Mouse (Mus musculus) G1E (cell line): ENCODE measurements around the gene Ptdss2. TPM values are rescaled to one million over a fixed set of nuclear protein-coding genes. Genes with fewer than 3 reads are reported as not detected.

Source experiments
- ATAC-seq: 2 replicates; pipeline ENCODE4 v1.8.0; 2016; ENCODE audit warnings: mild to moderate bottlenecking; ENCODE audit not compliant: insufficient number of reproducible peaks, poor library complexity, low FRiP score, severe bottlenecking; ENCODE audit errors: extremely low read depth
- DNase-seq: peaks from one replicate; pipeline ENCODE4 v3.0.0; 2012; ENCODE audit warnings: low spot score
- H3K27me3 ChIP-seq: 2 replicates; pipeline ENCODE4 v1.6.1; 2012; ENCODE audit warnings: mild to moderate bottlenecking, low read length, inconsistent platforms; ENCODE audit not compliant: insufficient read depth
- H3K36me3 ChIP-seq: replicated peaks from 2 replicates; pipeline ENCODE3; 2012; ENCODE audit warnings: mild to moderate bottlenecking, inconsistent platforms
- H3K4me1 ChIP-seq: 2 replicates; pipeline ENCODE4 v1.6.1; 2012; ENCODE audit warnings: low read depth, low read length, inconsistent platforms, mixed read lengths; ENCODE audit not compliant: insufficient read depth
- H3K4me3 ChIP-seq: 2 replicates; pipeline ENCODE4 v1.5.1; 2012; ENCODE audit warnings: low read depth, mild to moderate bottlenecking, inconsistent platforms, low read length, moderate library complexity, mixed read lengths
- H3K9me3 ChIP-seq: replicated peaks from 2 replicates; pipeline ENCODE4 v1.6.1; 2012; ENCODE audit warnings: inconsistent platforms
- CTCF ChIP-seq: IDR thresholded peaks from 2 replicates; pipeline ENCODE4 v1.5.1; 2012; ENCODE audit warnings: low read depth, low read length, inconsistent platforms, mixed read lengths
- GATA1 ChIP-seq: IDR thresholded peaks from 2 replicates; pipeline ENCODE4 v1.6.1; 2012; ENCODE audit warnings: borderline replicate concordance, low read length, inconsistent platforms, mixed read lengths
- GATA2 ChIP-seq: IDR thresholded peaks from 2 replicates; pipeline ENCODE4 v1.6.1; 2012; ENCODE audit warnings: low read depth, low read length, inconsistent platforms, borderline replicate concordance
- POLR2AphosphoS5 ChIP-seq: IDR thresholded peaks from 2 replicates; pipeline ENCODE4 v1.6.1; 2012; ENCODE audit warnings: low read depth, low read length, inconsistent platforms; ENCODE audit not compliant: insufficient replicate concordance
- TAL1 ChIP-seq: conservative IDR thresholded peaks from 2 replicates; pipeline ENCODE4 v1.6.1; 2012; ENCODE audit warnings: low read depth, low read length, inconsistent platforms, mixed read lengths
- polyA plus RNA-seq: library from polyadenylated mRNA; stranded (reverse); fragments of >175 nt; gene quantifications from 2 replicates; pipeline ENCODE4 v1.2.3, GENCODE M21; 2012
- total RNA-seq, 2 experiments: library from RNA; stranded (forward) in 1 of 2; stranded (reverse) in 1 of 2; fragments of 200-1000 nt in 1 of 2; fragments of >200 nt in 1 of 2; fragmentation: Nextera tagmentation in 1 of 2; gene quantifications; 2 replicates each; pipeline ENCODE4 v1.2.3; 2014 to 2017

Gene Ptdss2
- total and polyA plus RNA-seq, 3 experiments: 4.5 to 43.3 (median 29.4) TPM

- TF ChIP-seq GATA2 (no peak), CTCF (no peak), TAL1 (peak; percentile 22), POLR2AphosphoS5 (no peak), GATA1 (no peak)
- Histone ChIP-seq H3K36me3 (peaks cover 42% of the 10 kb centered on the region), H3K4me1 (peaks cover 34% of the 10 kb centered on the region), H3K4me3 (peak overlapping the region; percentile 83), H3K27me3 (no peaks in the 10 kb centered on the region), H3K9me3 (no peaks in the 10 kb centered on the region)
- ATAC-seq: no peak
- DNase-seq: no peak
Measured at GRCm38 (mm10) chr7:141131904-141132755, 9.9 kb downstream of the Ptdss2 start.

GRCm38 (mm10) chr7:141141326-141141725 lies 19.1 kb downstream of the Ptdss2 start:
- Histone ChIP-seq H3K9me3 (no peaks in the 10 kb centered on the region), H3K36me3 (peaks cover 90% of the 10 kb centered on the region), H3K27me3 (no peaks in the 10 kb centered on the region), H3K4me3 (no peak overlapping the region), H3K4me1 (peaks cover 13% of the 10 kb centered on the region)
- ATAC-seq (no peak), DNase-seq (no peak)
- TF ChIP-seq POLR2AphosphoS5: no peak
- TF ChIP-seq GATA2: no peak
- no peak for TF ChIP-seq CTCF

- TF ChIP-seq GATA1 (no peak), GATA2 (no peak), TAL1 (no peak), POLR2AphosphoS5 (no peak), CTCF (peak; percentile 49; the same call in 1 of the 2 replicates)
- Histone ChIP-seq H3K36me3 (peaks cover 91% of the 10 kb centered on the region), H3K9me3 (no peaks in the 10 kb centered on the region), H3K27me3 (no peaks in the 10 kb centered on the region), H3K4me3 (no peak overlapping the region), H3K4me1 (peaks cover 13% of the 10 kb centered on the region)
- DNase-seq (peak; percentile 34), ATAC-seq (peak; percentile 57)
Measured at GRCm38 (mm10) chr7:141143112-141143511, 20.9 kb downstream of the Ptdss2 start.

- no peak for DNase-seq
- TF ChIP-seq POLR2AphosphoS5 (no peak), GATA2 (no peak), GATA1 (no peak), TAL1 (no peak)
- Histone ChIP-seq H3K9me3 (no peaks in the 10 kb centered on the region), H3K4me1 (peaks cover 13% of the 10 kb centered on the region), H3K36me3 (peaks cover 91% of the 10 kb centered on the region), H3K4me3 (no peak overlapping the region), H3K27me3 (no peaks in the 10 kb centered on the region)
- no peak for ATAC-seq
Measured at GRCm38 (mm10) chr7:141143861-141144260, 21.7 kb downstream of the Ptdss2 start.

- no peak for TF ChIP-seq TAL1
- TF ChIP-seq CTCF: no peak
- no peak for TF ChIP-seq GATA1
- no peak for TF ChIP-seq GATA2
- no peak for TF ChIP-seq POLR2AphosphoS5
- peaks cover 89% of the 10 kb centered on the region for H3K36me3 ChIP-seq
- DNase-seq (no peak), ATAC-seq (no peak)
- no peaks in the 10 kb centered on the region for H3K9me3 ChIP-seq
- H3K27me3 ChIP-seq: no peaks in the 10 kb centered on the region
- H3K4me3 ChIP-seq: no peak overlapping the region
- H3K4me1 ChIP-seq: peaks cover 13% of the 10 kb centered on the region
Measured at GRCm38 (mm10) chr7:141144650-141145049, 22.5 kb downstream of the Ptdss2 start.

GRCm38 (mm10) chr7:141145403-141145802 lies 23.2 kb downstream of the Ptdss2 start:
- no peak for TF ChIP-seq GATA1
- Histone ChIP-seq H3K4me1 (peaks cover 13% of the 10 kb centered on the region), H3K4me3 (no peak overlapping the region), H3K27me3 (no peaks in the 10 kb centered on the region), H3K9me3 (no peaks in the 10 kb centered on the region), H3K36me3 (peaks cover 86% of the 10 kb centered on the region)
- no peak for ATAC-seq
- no peak for DNase-seq
